Mouse (Mus musculus) heart, embryonic 14.5 days (tissue): Measurements from ENCODE around the gene Ddx50. TPM values are rescaled to one million over a fixed set of nuclear protein-coding genes. Genes with fewer than 3 reads are reported as not detected.

Experiments
- ATAC-seq: fragments of 200-750 bp; cut with Nextera tagmentation; 2 replicates; pipeline ENCODE4 v1.8.0; 2017; ENCODE audit warnings: low read depth, moderate TSS enrichment; ENCODE audit not compliant: insufficient number of reproducible peaks, insufficient read depth, low FRiP score
- H3K27ac ChIP-seq, 2 experiments: fragments of 200-500 bp in 1 of 2; fragments of 300-500 bp in 1 of 2; sonication (generic) in 1 of 2; replicated peaks in 1 of 2; 2 replicates each; pipeline ENCODE4 v1.5.1; 2012 to 2014; ENCODE audit warnings: low read depth in 2 of 2, low read length in 2 of 2, control low read depth in 1 of 2, mild to moderate bottlenecking in 1 of 2, mixed read lengths in 1 of 2; ENCODE audit not compliant: control insufficient read depth in 1 of 2, insufficient read depth in 1 of 2
- H3K27me3 ChIP-seq: fragments of 300-500 bp; sonication (generic); 2 replicates; pipeline ENCODE4 v1.6.1; 2014; ENCODE audit warnings: mild to moderate bottlenecking, low read length, control low read depth; ENCODE audit not compliant: control insufficient read depth, insufficient read depth
- H3K36me3 ChIP-seq: fragments of 300-500 bp; sonication (generic); 2 replicates; pipeline ENCODE4 v1.6.1; 2014; ENCODE audit warnings: mild to moderate bottlenecking, control low read depth, low read length, mixed read lengths; ENCODE audit not compliant: control insufficient read depth, insufficient read depth
- H3K4me1 ChIP-seq, 2 experiments: fragments of 200-500 bp in 1 of 2; fragments of 300-500 bp in 1 of 2; sonication (generic) in 1 of 2; 2 replicates each; pipeline ENCODE4 v1.6.1; 2012 to 2014; ENCODE audit warnings: low read length in 2 of 2, control low read depth in 1 of 2, mixed read lengths in 1 of 2; ENCODE audit not compliant: control insufficient read depth in 2 of 2, insufficient read depth in 2 of 2
- H3K4me2 ChIP-seq: fragments of 300-500 bp; sonication (generic); 2 replicates; pipeline ENCODE4 v1.6.1; 2014; ENCODE audit warnings: mild to moderate bottlenecking, low read length
- H3K4me3 ChIP-seq, 2 experiments: fragments of 200-500 bp in 1 of 2; fragments of 300-500 bp in 1 of 2; sonication (generic) in 1 of 2; 2 replicates each; pipeline ENCODE4 v1.5.1; 2012 to 2014; ENCODE audit warnings: low read length in 2 of 2, mild to moderate bottlenecking in 2 of 2, control low read depth in 1 of 2, low read depth in 1 of 2, moderate library complexity in 1 of 2; ENCODE audit not compliant: control insufficient read depth in 1 of 2, insufficient read depth in 1 of 2
- H3K9ac ChIP-seq: fragments of 300-500 bp; sonication (generic); 2 replicates; pipeline ENCODE4 v1.6.1; 2014; ENCODE audit warnings: mild to moderate bottlenecking, low read length
- H3K9me3 ChIP-seq: fragments of 300-500 bp; sonication (generic); 2 replicates; pipeline ENCODE4 v1.6.1; 2016; ENCODE audit warnings: low read length, control low read depth; ENCODE audit not compliant: control insufficient read depth
- whole genome bisulfite sequencing: fragments of 180-500 bp; shearing (Covaris S2); extraction: QIAGEN DNeasy Blood & Tissue Kit; methylation state at CpG from one replicate; pipeline ENCODE4 v1.1.7; 2014; 5-methylcytosine and 5-hydroxymethylcytosine counted together
- polyA plus RNA-seq: library from polyadenylated mRNA; unstranded; fragments of >200 nt; fragmentation: Nextera tagmentation; extraction: Ambion mirVana; gene quantifications from 2 replicates; pipeline ENCODE4 v1.2.1, GENCODE M21; 2014

The Ddx50 gene
- polyA plus RNA-seq, 1 experiment from 2014 or later: 102 TPM

GRCm38 (mm10) chr10:62651961-62652360, 943 bp upstream of the Ddx50 start:
- peak overlapping the region; percentile 95 to 97 for H3K27ac ChIP-seq
- WGBS: 20% methylated on average over 3 of the region's 3 CpGs
- H3K9me3 ChIP-seq: no peaks in the 10 kb centered on the region
- peaks cover 2 to 14% of the 10 kb centered on the region in 2 experiments for H3K4me1 ChIP-seq
- no peaks in the 10 kb centered on the region for H3K27me3 ChIP-seq
- peaks cover 13% of the 10 kb centered on the region for H3K36me3 ChIP-seq
- peak overlapping the region; percentile 77 for H3K4me2 ChIP-seq
- peak overlapping the region; percentile 62 to 95 for H3K4me3 ChIP-seq
- peak overlapping the region; percentile 73 for H3K9ac ChIP-seq
- ATAC-seq: no peak

GRCm38 (mm10) chr10:62650358-62650782, 648 bp downstream of the Ddx50 start:
- no peaks in the 10 kb centered on the region for H3K27me3 ChIP-seq
- no peaks in the 10 kb centered on the region for H3K9me3 ChIP-seq
- ATAC-seq: no peak
- H3K4me2 ChIP-seq: peak overlapping the region; percentile 77
- peaks cover 2 to 14% of the 10 kb centered on the region in 2 experiments; a peak in 3 of 4 replicates for H3K4me1 ChIP-seq
- WGBS: under 1% methylated on average over 17 of the region's 17 CpGs
- H3K9ac ChIP-seq: peak overlapping the region; percentile 97
- peaks cover 28% of the 10 kb centered on the region for H3K36me3 ChIP-seq
- peak overlapping the region; percentile 91 to 97 for H3K27ac ChIP-seq
- H3K4me3 ChIP-seq: peak overlapping the region; percentile 62 to 95

DNA sequence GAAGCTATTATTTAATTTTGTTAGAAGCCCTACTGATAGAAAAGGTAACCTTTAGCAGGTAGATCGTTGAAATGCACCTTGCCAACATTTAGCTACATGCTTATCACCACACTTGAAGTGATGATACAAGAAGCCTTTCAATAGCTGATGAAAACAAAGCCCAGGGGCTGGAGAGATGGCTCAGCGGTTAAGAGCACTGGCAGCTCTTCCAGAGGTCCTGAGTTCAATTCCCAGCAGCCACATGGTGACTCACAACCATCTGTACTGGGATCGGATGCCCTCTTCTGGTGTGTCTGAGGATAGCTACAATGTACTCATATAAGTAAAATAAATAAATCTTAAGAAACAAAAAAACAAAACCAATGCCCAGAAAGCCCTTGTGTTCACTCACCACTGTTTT, 46.9 kb downstream of the Ddx50 start:
- no peak overlapping the region for H3K27ac ChIP-seq
- H3K4me2 ChIP-seq: no peak overlapping the region
- ATAC-seq: no peak
- no peaks in the 10 kb centered on the region for H3K9me3 ChIP-seq
- H3K9ac ChIP-seq: no peak overlapping the region
- WGBS: 74% methylated on average over 3 of the region's 3 CpGs
- H3K4me1 ChIP-seq: peaks cover 2 to 13% of the 10 kb centered on the region in 2 experiments; a peak in 2 of 4 replicates
- H3K36me3 ChIP-seq: no peaks in the 10 kb centered on the region
- H3K4me3 ChIP-seq: no peak overlapping the region
- no peaks in the 10 kb centered on the region for H3K27me3 ChIP-seq

- Histone ChIP-seq H3K4me3 (no peak overlapping the region), H3K36me3 (peaks cover 3% of the 10 kb centered on the region), H3K27me3 (no peaks in the 10 kb centered on the region), H3K9me3 (no peaks in the 10 kb centered on the region), H3K27ac (no peak overlapping the region), H3K4me1 (peaks cover 2 to 13% of the 10 kb centered on the region in 2 experiments; a peak in 2 of 4 replicates), H3K4me2 (no peak overlapping the region), H3K9ac (no peak overlapping the region)
- 87% methylated on average over 12 of the region's 12 CpGs for WGBS
- no peak for ATAC-seq
Measured at GRCm38 (mm10) chr10:62603233-62604030, 47.6 kb downstream of the Ddx50 start.

- no peaks in the 10 kb centered on the region for H3K9me3 ChIP-seq
- H3K36me3 ChIP-seq: peaks cover 13% of the 10 kb centered on the region
- 5% methylated on average over 53 of the region's 53 CpGs for WGBS
- H3K4me3 ChIP-seq: peak within 1 kb of the TSS; percentile 64 to 86
- H3K4me2 ChIP-seq: peak within 1 kb of the TSS; percentile 92
- H3K4me1 ChIP-seq: peaks cover 2 to 13% of the 10 kb centered on the region in 2 experiments; a peak in 2 of 4 replicates
- H3K9ac ChIP-seq: peak within 1 kb of the TSS; percentile 77
- peak; percentile 92 for ATAC-seq
- no peaks in the 10 kb centered on the region for H3K27me3 ChIP-seq
- H3K27ac ChIP-seq: peak within 1 kb of the TSS; percentile 61 to 68
Measured at GRCm38 (mm10) chr10:62602177-62603040, 48.6 kb downstream of the Ddx50 start, which contains the start of gene Ddx21. TSS of gene Ddx21 (minus strand) at chr10:62602281.

GRCm38 (mm10) chr10:62601833-62602176, 49.2 kb downstream of the Ddx50 start:
- Histone ChIP-seq H3K4me1 (peaks cover 2 to 13% of the 10 kb centered on the region in 2 experiments; a peak in 3 of 4 replicates), H3K9me3 (no peaks in the 10 kb centered on the region), H3K27me3 (no peaks in the 10 kb centered on the region), H3K4me2 (peak overlapping the region; percentile 92), H3K9ac (peak overlapping the region; percentile 77), H3K27ac (peak overlapping the region; percentile 61 to 68), H3K4me3 (peak overlapping the region; percentile 64 to 86), H3K36me3 (peaks cover 19% of the 10 kb centered on the region)
- WGBS: under 1% methylated on average over 23 of the region's 23 CpGs
- peak; percentile 54; the same call in 1 of the 2 replicates for ATAC-seq

DNA sequence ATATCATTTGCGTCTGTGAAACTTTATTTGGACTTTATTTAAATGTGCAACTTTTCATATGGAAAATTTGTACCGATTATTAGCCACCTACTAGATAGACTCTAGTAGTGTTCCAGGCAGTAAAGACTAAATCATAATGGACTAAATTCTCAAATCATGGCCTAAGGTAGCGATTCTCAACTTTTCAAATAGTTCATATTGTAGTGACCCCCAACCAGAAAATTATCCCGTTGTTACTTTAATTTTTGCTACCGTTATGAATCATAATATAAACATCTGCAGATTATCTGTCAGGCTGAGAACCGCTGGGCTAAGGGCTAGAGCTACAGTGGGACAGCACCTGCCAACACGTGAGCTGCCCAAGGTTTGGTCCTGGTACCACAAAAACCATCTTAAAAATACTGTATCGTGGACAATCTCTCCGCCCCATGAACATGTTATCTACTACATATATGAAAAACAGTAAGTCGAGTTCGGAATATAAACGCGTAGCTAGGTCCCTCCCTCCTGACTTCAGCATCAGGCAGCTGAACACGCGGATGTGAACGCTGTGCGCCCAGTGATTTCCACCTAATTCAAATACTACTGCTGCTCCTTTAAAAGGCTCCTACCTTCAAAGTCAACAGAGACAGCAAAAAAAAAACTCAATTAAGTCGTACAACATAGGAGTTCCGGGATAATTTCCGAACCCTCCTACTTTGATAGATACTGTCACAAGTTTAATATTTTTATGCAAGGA, 49.8 kb downstream of the Ddx50 start:
- H3K4me2 ChIP-seq: peak overlapping the region; percentile 92
- H3K27ac ChIP-seq: peak overlapping the region in 1 of 2 experiments; percentile 68; a peak in 1 of 4 replicates
- H3K9ac ChIP-seq: peak overlapping the region; percentile 77
- H3K4me1 ChIP-seq: peaks cover 2 to 13% of the 10 kb centered on the region in 2 experiments; a peak in 3 of 4 replicates
- no peaks in the 10 kb centered on the region for H3K27me3 ChIP-seq
- no peak for ATAC-seq
- H3K36me3 ChIP-seq: peaks cover 22% of the 10 kb centered on the region
- no peaks in the 10 kb centered on the region for H3K9me3 ChIP-seq
- peak overlapping the region; percentile 64 to 86 for H3K4me3 ChIP-seq
- WGBS: 10% methylated on average over 20 of the region's 20 CpGs
